Mouse (Mus musculus): ENCODE measurements around the gene Camta2.
A peak's percentile ranks its signal among the peaks of the same experiment; 100 is the strongest.

Camta2 gene

GRCm38 (mm10) chr11:70646691-70647650, 40.9 kb downstream of the Camta2 start, which contains the start of the genes Rnf167 and Slc25a11:
Gene Rnf167, plus strand, starts transcription at chr11:70647235.
Gene Slc25a11, minus strand, starts transcription at chr11:70647479.
- DNase-seq (ENCODE audit: low read depth) = peak; percentile 98

- DNase-seq (ENCODE audit: low read depth) = no peak
Observed at GRCm38 (mm10) chr11:70646259-70646555, 41.7 kb downstream of the Camta2 start.

DNA sequence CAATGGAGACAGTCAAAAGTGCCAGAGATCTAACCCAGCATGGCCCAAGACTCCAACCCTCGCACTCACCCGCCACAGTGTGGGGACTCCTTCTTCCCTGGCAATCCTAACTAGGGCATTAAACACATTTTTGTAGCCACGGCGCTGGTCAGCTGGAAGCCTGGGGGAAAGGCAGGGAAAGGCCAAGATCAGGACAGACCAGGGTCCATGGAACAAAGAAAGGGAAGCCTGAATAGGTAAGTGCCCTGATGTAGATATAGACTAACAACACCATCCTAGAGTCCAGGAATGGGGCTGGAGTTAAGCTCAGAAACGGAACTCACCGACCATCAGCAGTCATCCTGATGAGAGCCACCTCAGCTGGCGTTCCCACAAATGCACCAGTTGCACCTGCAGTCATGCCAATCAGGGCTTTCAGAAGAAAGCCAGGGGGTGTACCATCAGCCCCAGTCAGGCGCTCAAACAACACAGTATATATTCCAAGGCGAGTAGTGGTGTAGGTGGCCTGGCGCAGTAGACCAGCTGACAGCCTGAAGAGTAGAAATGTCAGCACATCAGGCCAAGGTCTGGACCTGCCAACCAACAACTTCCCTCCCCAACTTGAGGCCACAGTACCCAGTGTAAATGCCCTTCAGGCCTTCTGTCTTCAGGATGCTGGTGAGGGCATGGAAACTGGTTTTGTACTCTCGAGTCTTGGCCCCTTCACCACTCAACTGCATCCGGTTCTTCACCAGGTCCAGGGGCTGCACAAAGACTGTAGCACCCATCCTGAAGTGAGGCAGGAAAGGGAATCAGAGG, 42.2 kb downstream of the Camta2 start:
- DNase-seq (ENCODE audit: low read depth) = no peak

- no peak for DNase-seq (ENCODE audit: low read depth)
Observed at GRCm38 (mm10) chr11:70644564-70645103, 43.3 kb downstream of the Camta2 start.

DNA sequence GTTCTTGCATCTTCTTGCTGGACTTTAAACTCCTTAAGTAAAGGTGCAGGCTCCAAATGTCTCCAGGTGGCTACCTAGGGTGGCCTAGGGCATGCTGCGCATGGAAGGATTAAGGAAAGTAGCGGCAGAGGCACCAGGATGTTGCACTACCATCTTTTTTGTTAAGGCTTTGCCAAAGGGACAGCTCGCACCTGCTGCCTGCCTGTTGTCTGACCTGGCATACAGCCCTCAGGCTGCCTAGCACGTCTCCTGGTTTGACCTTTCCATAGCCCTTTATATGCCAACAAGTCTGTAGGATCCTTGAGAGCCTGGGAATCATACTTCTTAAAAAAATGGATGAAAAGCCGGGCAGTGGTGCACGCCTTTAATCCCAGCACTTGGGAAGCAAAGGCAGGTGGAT, 44.9 kb downstream of the Camta2 start:
- DNase-seq (ENCODE audit: low read depth) = no peak

DNA sequence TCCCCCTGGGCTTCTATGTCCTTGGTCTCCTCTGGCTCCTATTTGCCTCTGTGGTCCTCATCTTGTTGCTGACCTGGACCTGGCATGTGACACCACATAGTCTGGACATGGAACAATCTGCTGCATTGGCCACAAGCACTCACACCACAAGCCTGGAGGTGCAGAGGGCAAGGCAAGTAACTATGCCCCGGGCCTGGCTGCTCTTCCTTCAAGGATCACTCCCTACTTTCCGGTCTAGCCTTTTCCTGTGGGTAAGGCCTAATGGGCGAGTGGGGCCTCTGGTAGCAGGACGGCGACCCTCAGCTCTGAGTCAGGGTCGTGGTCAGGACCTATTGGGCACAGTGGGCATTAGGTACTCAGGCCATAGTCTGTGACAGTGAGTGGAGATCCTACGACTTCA, 46.7 kb downstream of the Camta2 start:
- no peak for DNase-seq (ENCODE audit: low read depth)

DNA sequence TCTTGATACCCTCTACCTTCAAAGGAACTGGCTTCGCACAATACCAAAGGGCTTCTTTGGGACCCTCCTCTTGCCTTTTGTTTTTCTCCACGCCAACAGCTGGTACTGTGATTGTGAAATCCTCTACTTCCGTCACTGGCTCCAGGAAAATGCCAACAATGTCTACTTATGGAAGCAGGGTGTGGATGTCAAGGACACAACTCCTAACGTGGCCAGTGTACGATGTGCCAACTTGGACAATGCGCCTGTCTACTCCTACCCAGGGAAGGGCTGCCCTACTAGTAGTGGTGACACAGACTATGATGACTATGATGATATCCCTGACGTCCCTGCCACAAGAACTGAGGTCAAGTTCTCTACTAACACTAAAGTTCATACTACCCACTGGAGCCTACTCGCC, 47.9 kb downstream of the Camta2 start:
- DNase-seq (ENCODE audit: low read depth) = no peak

- no peak for DNase-seq (ENCODE audit: low read depth)
Observed at GRCm38 (mm10) chr11:70638714-70639278, 49.1 kb downstream of the Camta2 start, which contains the start of gene Gp1ba. Gene Gp1ba, plus strand, starts transcription at chr11:70639122.

GRCm38 (mm10) chr11:70638293-70638692, 49.6 kb downstream of the Camta2 start:
- DNase-seq (ENCODE audit: low read depth) = no peak

DNA sequence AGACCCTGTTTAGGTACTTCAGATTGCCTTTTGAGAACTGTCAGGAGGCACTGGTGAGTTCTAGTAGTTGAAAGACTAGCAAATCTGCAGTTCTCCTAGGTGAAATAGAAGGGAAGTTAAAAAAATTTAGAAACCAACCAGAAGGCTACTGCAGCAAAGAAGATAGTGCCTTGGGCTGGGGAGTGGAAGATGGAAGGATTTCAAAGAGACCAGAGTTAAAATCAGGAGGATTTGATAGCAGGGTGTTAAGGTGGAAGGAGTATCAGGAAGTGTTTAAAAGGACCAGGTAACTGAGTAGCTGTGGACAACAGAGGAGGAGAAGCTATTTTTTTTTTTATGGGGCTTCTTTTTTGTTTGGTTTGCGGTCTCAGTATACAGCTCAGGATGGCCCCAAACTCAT, 50.1 kb downstream of the Camta2 start:
- DNase-seq (ENCODE audit: low read depth) = no peak

DNA sequence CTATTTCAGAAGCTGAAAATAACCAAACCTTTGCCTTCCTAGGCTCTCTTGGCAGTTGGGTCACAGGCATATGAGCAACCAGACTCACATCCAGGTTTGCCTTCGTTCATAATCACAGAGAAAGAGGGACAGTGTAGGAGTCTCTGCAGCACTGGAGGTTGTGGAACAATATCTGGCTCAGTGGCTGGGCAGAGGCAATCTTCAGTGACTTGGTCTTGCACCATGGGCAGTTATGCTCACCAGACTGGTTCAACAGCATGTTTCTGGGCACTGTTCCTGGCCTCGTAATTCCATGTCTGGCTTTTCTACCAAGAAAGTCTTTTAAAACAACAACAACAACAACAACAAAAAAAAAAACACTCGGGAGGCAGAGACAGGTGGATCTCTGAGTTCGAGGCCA, 52.3 kb downstream of the Camta2 start:
- DNase-seq (ENCODE audit: low read depth) = no peak

GRCm38 (mm10) chr11:70630129-70630528, 57.8 kb downstream of the Camta2 start:
- DNase-seq (ENCODE audit: low read depth) = no peak

- peak; percentile 74 for DNase-seq (ENCODE audit: low read depth)
Observed at GRCm38 (mm10) chr11:70629557-70629956, 58.3 kb downstream of the Camta2 start.

- no peak for DNase-seq (ENCODE audit: low read depth)
Observed at GRCm38 (mm10) chr11:70628431-70628830, 59.5 kb downstream of the Camta2 start.

- DNase-seq (ENCODE audit: low read depth) = no peak
Observed at GRCm38 (mm10) chr11:70626877-70627276, 61.0 kb downstream of the Camta2 start.

- DNase-seq (ENCODE audit: low read depth) = peak; percentile 75
Observed at GRCm38 (mm10) chr11:70625473-70625872, 62.4 kb downstream of the Camta2 start.

DNA sequence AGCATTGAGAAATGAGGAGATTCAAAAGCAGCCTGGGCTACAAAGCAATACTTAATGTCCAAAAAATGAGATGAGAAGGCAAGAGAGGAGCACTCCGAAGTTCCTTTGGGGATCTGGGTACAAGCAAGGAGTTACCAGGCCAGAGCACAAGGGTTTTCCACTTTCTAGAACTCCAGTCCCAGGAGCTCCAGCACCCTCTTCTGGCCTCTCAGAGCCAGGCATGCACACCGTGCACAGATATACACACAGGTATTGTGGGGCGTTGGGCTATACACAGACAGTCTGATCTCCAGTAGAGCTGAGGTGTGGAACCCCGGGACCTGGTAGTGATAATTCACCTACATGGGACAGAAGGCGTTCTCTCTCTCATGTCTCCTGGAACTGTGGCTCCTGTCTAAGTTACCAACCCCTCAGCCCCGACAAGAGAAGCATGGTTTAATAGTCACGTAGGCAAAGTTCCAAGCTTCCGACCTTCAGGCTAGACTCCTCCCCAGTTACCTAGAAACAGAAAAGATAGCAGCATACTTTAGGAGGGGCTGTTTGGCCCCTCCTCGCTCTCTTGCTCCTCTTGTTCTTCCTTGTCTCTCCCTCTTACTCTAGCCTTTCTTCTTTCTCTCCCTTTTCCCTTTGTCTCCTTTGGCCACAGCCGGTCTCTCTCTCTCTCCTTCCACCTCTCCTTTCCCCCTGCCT, 64.7 kb downstream of the Camta2 start:
- no peak for DNase-seq (ENCODE audit: low read depth)

GRCm38 (mm10) chr11:70621972-70622814, 65.7 kb downstream of the Camta2 start:
- DNase-seq (ENCODE audit: low read depth) = no peak
